Mouse (Mus musculus): ENCODE measurements around the gene Gorasp2. TPM values are rescaled to one million over a fixed set of nuclear protein-coding genes. Genes with fewer than 3 reads are reported as not detected.

The Gorasp2 gene
- polyA plus RNA-seq, 1 experiment, result 96.9 TPM

- H3K36me3 ChIP-seq (ENCODE audit: control insufficient read depth, insufficient read depth, low read length, poor library complexity, severe bottlenecking), result no peaks in the 10 kb centered on the region
- no peaks in the 10 kb centered on the region for H3K9me3 ChIP-seq (replicated peaks; ENCODE audit: control insufficient read depth, insufficient read depth, low read length, poor library complexity, severe bottlenecking)
- no peak for TF ChIP-seq EP300 (IDR thresholded peaks at IDR 0.05; ENCODE audit: insufficient read depth, low read depth, low read length)
- TF ChIP-seq CTCF (IDR thresholded peaks at IDR 0.05; ENCODE audit: low read depth, low read length), result no peak
- H3K27ac ChIP-seq (ENCODE audit: insufficient read depth, low read length), result no peak overlapping the region
- H3K27me3 ChIP-seq (ENCODE audit: control insufficient read depth, insufficient read depth, low read length, poor library complexity, severe bottlenecking), result no peaks in the 10 kb centered on the region
- H3K4me3 ChIP-seq (ENCODE audit: low read depth, low read length), result no peak overlapping the region
- no peaks in the 10 kb centered on the region for H3K4me1 ChIP-seq (ENCODE audit: control insufficient read depth, insufficient read depth, low read length)
- no peak overlapping the region for H3K9ac ChIP-seq (ENCODE audit: low read depth, poor library complexity, severe bottlenecking)
Measured at GRCm38 (mm10) chr2:70647681-70648080, 13.7 kb upstream of the Gorasp2 start.

GRCm38 (mm10) chr2:70648271-70648670 lies 13.1 kb upstream of the Gorasp2 start:
- H3K27ac ChIP-seq (ENCODE audit: insufficient read depth, low read length), result no peak overlapping the region
- TF ChIP-seq EP300 (IDR thresholded peaks at IDR 0.05; ENCODE audit: insufficient read depth, low read depth, low read length) (no peak), POLR2A (IDR thresholded peaks at IDR 0.05; ENCODE audit: insufficient read depth, low read length) (no peak), CTCF (IDR thresholded peaks at IDR 0.05; ENCODE audit: low read depth, low read length) (no peak)

GRCm38 (mm10) chr2:70649471-70649870 lies 11.9 kb upstream of the Gorasp2 start:
- Histone ChIP-seq H3K36me3 (ENCODE audit: control insufficient read depth, insufficient read depth, low read length, poor library complexity, severe bottlenecking) (no peaks in the 10 kb centered on the region), H3K27me3 (ENCODE audit: control insufficient read depth, insufficient read depth, low read length, poor library complexity, severe bottlenecking) (no peaks in the 10 kb centered on the region), H3K4me3 (ENCODE audit: low read depth, low read length) (no peak overlapping the region), H3K27ac (ENCODE audit: insufficient read depth, low read length) (no peak overlapping the region), H3K9ac (ENCODE audit: low read depth, poor library complexity, severe bottlenecking) (no peak overlapping the region), H3K4me1 (ENCODE audit: control insufficient read depth, insufficient read depth, low read length) (no peaks in the 10 kb centered on the region), H3K9me3 (replicated peaks; ENCODE audit: control insufficient read depth, insufficient read depth, low read length, poor library complexity, severe bottlenecking) (no peaks in the 10 kb centered on the region)
- TF ChIP-seq POLR2A (IDR thresholded peaks at IDR 0.05; ENCODE audit: insufficient read depth, low read length) (no peak), EP300 (IDR thresholded peaks at IDR 0.05; ENCODE audit: insufficient read depth, low read depth, low read length) (no peak), CTCF (IDR thresholded peaks at IDR 0.05; ENCODE audit: low read depth, low read length) (no peak)

More at GRCm38 (mm10) chr2:70648271-70648670, 13.1 kb upstream of the Gorasp2 start:
- no peaks in the 10 kb centered on the region for H3K27me3 ChIP-seq (ENCODE audit: control insufficient read depth, insufficient read depth, low read length, poor library complexity, severe bottlenecking)
- H3K4me1 ChIP-seq (ENCODE audit: control insufficient read depth, insufficient read depth, low read length), result no peaks in the 10 kb centered on the region
- H3K36me3 ChIP-seq (ENCODE audit: control insufficient read depth, insufficient read depth, low read length, poor library complexity, severe bottlenecking), result no peaks in the 10 kb centered on the region
- no peak overlapping the region for H3K4me3 ChIP-seq (ENCODE audit: low read depth, low read length)
- H3K9ac ChIP-seq (ENCODE audit: low read depth, poor library complexity, severe bottlenecking), result no peak overlapping the region
- H3K9me3 ChIP-seq (replicated peaks; ENCODE audit: control insufficient read depth, insufficient read depth, low read length, poor library complexity, severe bottlenecking), result no peaks in the 10 kb centered on the region

GRCm38 (mm10) chr2:70651820-70652219 lies 9.6 kb upstream of the Gorasp2 start:
- no peak overlapping the region for H3K27ac ChIP-seq (ENCODE audit: insufficient read depth, low read length)
- no peaks in the 10 kb centered on the region for H3K4me1 ChIP-seq (ENCODE audit: control insufficient read depth, insufficient read depth, low read length)
- TF ChIP-seq EP300 (IDR thresholded peaks at IDR 0.05; ENCODE audit: insufficient read depth, low read depth, low read length) (no peak), POLR2A (IDR thresholded peaks at IDR 0.05; ENCODE audit: insufficient read depth, low read length) (no peak), CTCF (IDR thresholded peaks at IDR 0.05; ENCODE audit: low read depth, low read length) (no peak)
- no peak overlapping the region for H3K9ac ChIP-seq (ENCODE audit: low read depth, poor library complexity, severe bottlenecking)
- no peak overlapping the region for H3K4me3 ChIP-seq (ENCODE audit: low read depth, low read length)
- no peaks in the 10 kb centered on the region for H3K9me3 ChIP-seq (replicated peaks; ENCODE audit: control insufficient read depth, insufficient read depth, low read length, poor library complexity, severe bottlenecking)
- no peaks in the 10 kb centered on the region for H3K27me3 ChIP-seq (ENCODE audit: control insufficient read depth, insufficient read depth, low read length, poor library complexity, severe bottlenecking)
- H3K36me3 ChIP-seq (ENCODE audit: control insufficient read depth, insufficient read depth, low read length, poor library complexity, severe bottlenecking), result no peaks in the 10 kb centered on the region

GRCm38 (mm10) chr2:70657083-70657482 lies 4.3 kb upstream of the Gorasp2 start:
- Histone ChIP-seq H3K9me3 (replicated peaks; ENCODE audit: control insufficient read depth, insufficient read depth, low read length, poor library complexity, severe bottlenecking) (no peaks in the 10 kb centered on the region), H3K4me1 (ENCODE audit: control insufficient read depth, insufficient read depth, low read length) (no peaks in the 10 kb centered on the region), H3K36me3 (ENCODE audit: control insufficient read depth, insufficient read depth, low read length, poor library complexity, severe bottlenecking) (no peaks in the 10 kb centered on the region), H3K4me3 (ENCODE audit: low read depth, low read length) (no peak overlapping the region), H3K27me3 (ENCODE audit: control insufficient read depth, insufficient read depth, low read length, poor library complexity, severe bottlenecking) (no peaks in the 10 kb centered on the region), H3K27ac (ENCODE audit: insufficient read depth, low read length) (no peak overlapping the region), H3K9ac (ENCODE audit: low read depth, poor library complexity, severe bottlenecking) (no peak overlapping the region)
- TF ChIP-seq EP300 (IDR thresholded peaks at IDR 0.05; ENCODE audit: insufficient read depth, low read depth, low read length), result no peak
- no peak for TF ChIP-seq POLR2A (IDR thresholded peaks at IDR 0.05; ENCODE audit: insufficient read depth, low read length)
- no peak for TF ChIP-seq CTCF (IDR thresholded peaks at IDR 0.05; ENCODE audit: low read depth, low read length)

GRCm38 (mm10) chr2:70661715-70662495 lies 529 bp downstream of the Gorasp2 start, which contains the start of gene Gm26558:
Gm26558 (minus strand) TSS chr2:70662108.
- no peaks in the 10 kb centered on the region for H3K9me3 ChIP-seq (replicated peaks; ENCODE audit: control insufficient read depth, insufficient read depth, low read length, poor library complexity, severe bottlenecking)
- H3K4me3 ChIP-seq (ENCODE audit: low read depth, low read length), result peak within 1 kb of the TSS; percentile 87
- H3K36me3 ChIP-seq (ENCODE audit: control insufficient read depth, insufficient read depth, low read length, poor library complexity, severe bottlenecking), result no peaks in the 10 kb centered on the region; the same call in 1 of the 2 replicates
- H3K27ac ChIP-seq (ENCODE audit: insufficient read depth, low read length), result no peak within 1 kb of the TSS
- H3K9ac ChIP-seq (ENCODE audit: low read depth, poor library complexity, severe bottlenecking), result peak within 1 kb of the TSS; percentile 83
- H3K4me1 ChIP-seq (ENCODE audit: control insufficient read depth, insufficient read depth, low read length), result no peaks in the 10 kb centered on the region
- TF ChIP-seq POLR2A (IDR thresholded peaks at IDR 0.05; ENCODE audit: insufficient read depth, low read length) (no peak), EP300 (IDR thresholded peaks at IDR 0.05; ENCODE audit: insufficient read depth, low read depth, low read length) (no peak), CTCF (IDR thresholded peaks at IDR 0.05; ENCODE audit: low read depth, low read length) (no peak)
- H3K27me3 ChIP-seq (ENCODE audit: control insufficient read depth, insufficient read depth, low read length, poor library complexity, severe bottlenecking), result no peaks in the 10 kb centered on the region

Data from ES-Bruce4 (cell line).